Mouse (Mus musculus) heart, embryonic 14.5 days (tissue): ENCODE measurements at regions not wholly inside any gene's neighbourhood (a gene's known extent, or its start where the extent isn't known, plus 50 kb on each side); places are given as distances from the start of the nearest gene placed in this dataset.

Experiments used
- ATAC-seq: fragments of 200-750 bp; cut with Nextera tagmentation; 2 replicates; pipeline ENCODE4 v1.8.0; 2017; ENCODE audit warnings: low read depth, moderate TSS enrichment; ENCODE audit not compliant: insufficient number of reproducible peaks, insufficient read depth, low FRiP score
- H3K27ac ChIP-seq, 2 experiments: fragments of 200-500 bp in 1 of 2; fragments of 300-500 bp in 1 of 2; sonication (generic) in 1 of 2; replicated peaks in 1 of 2; 2 replicates each; pipeline ENCODE4 v1.5.1; 2012 to 2014; ENCODE audit warnings: low read depth in 2 of 2, low read length in 2 of 2, control low read depth in 1 of 2, mild to moderate bottlenecking in 1 of 2, mixed read lengths in 1 of 2; ENCODE audit not compliant: control insufficient read depth in 1 of 2, insufficient read depth in 1 of 2
- H3K27me3 ChIP-seq: fragments of 300-500 bp; sonication (generic); 2 replicates; pipeline ENCODE4 v1.6.1; 2014; ENCODE audit warnings: mild to moderate bottlenecking, low read length, control low read depth; ENCODE audit not compliant: control insufficient read depth, insufficient read depth
- H3K36me3 ChIP-seq: fragments of 300-500 bp; sonication (generic); 2 replicates; pipeline ENCODE4 v1.6.1; 2014; ENCODE audit warnings: mild to moderate bottlenecking, control low read depth, low read length, mixed read lengths; ENCODE audit not compliant: control insufficient read depth, insufficient read depth
- H3K4me1 ChIP-seq, 2 experiments: fragments of 200-500 bp in 1 of 2; fragments of 300-500 bp in 1 of 2; sonication (generic) in 1 of 2; 2 replicates each; pipeline ENCODE4 v1.6.1; 2012 to 2014; ENCODE audit warnings: low read length in 2 of 2, control low read depth in 1 of 2, mixed read lengths in 1 of 2; ENCODE audit not compliant: control insufficient read depth in 2 of 2, insufficient read depth in 2 of 2
- H3K4me2 ChIP-seq: fragments of 300-500 bp; sonication (generic); 2 replicates; pipeline ENCODE4 v1.6.1; 2014; ENCODE audit warnings: mild to moderate bottlenecking, low read length
- H3K4me3 ChIP-seq, 2 experiments: fragments of 200-500 bp in 1 of 2; fragments of 300-500 bp in 1 of 2; sonication (generic) in 1 of 2; 2 replicates each; pipeline ENCODE4 v1.5.1; 2012 to 2014; ENCODE audit warnings: low read length in 2 of 2, mild to moderate bottlenecking in 2 of 2, control low read depth in 1 of 2, low read depth in 1 of 2, moderate library complexity in 1 of 2; ENCODE audit not compliant: control insufficient read depth in 1 of 2, insufficient read depth in 1 of 2
- H3K9ac ChIP-seq: fragments of 300-500 bp; sonication (generic); 2 replicates; pipeline ENCODE4 v1.6.1; 2014; ENCODE audit warnings: mild to moderate bottlenecking, low read length
- H3K9me3 ChIP-seq: fragments of 300-500 bp; sonication (generic); 2 replicates; pipeline ENCODE4 v1.6.1; 2016; ENCODE audit warnings: low read length, control low read depth; ENCODE audit not compliant: control insufficient read depth
- WGBS: fragments of 180-500 bp; shearing (Covaris S2); extraction: QIAGEN DNeasy Blood & Tissue Kit; methylation state at CpG from one replicate; pipeline ENCODE4 v1.1.7; 2014; 5-methylcytosine and 5-hydroxymethylcytosine counted together

- no peak for ATAC-seq
- Histone ChIP-seq H3K4me3 (no peak overlapping the region), H3K4me1 (peaks cover 0 to 3% of the 10 kb centered on the region in 2 experiments; a peak in 2 of 4 replicates), H3K4me2 (no peak overlapping the region), H3K36me3 (no peaks in the 10 kb centered on the region), H3K9me3 (no peaks in the 10 kb centered on the region), H3K27me3 (no peaks in the 10 kb centered on the region; the same call in 1 of the 2 replicates), H3K27ac (no peak overlapping the region), H3K9ac (no peak overlapping the region)
- 37% methylated on average over 7 of the region's 7 CpGs for WGBS
These were observed 145.7 kb downstream of the Cdh26 start for GRCm38 (mm10) chr2:178576067-178576466.

- Histone ChIP-seq H3K4me1 (peaks cover 0 to 3% of the 10 kb centered on the region in 2 experiments; a peak in 2 of 4 replicates), H3K4me3 (no peak overlapping the region), H3K9ac (no peak overlapping the region), H3K9me3 (no peaks in the 10 kb centered on the region), H3K27me3 (no peaks in the 10 kb centered on the region), H3K27ac (no peak overlapping the region), H3K4me2 (no peak overlapping the region), H3K36me3 (no peaks in the 10 kb centered on the region)
- no peak for ATAC-seq
- 44% methylated on average over 6 of the region's 6 CpGs for WGBS
These were observed 149.2 kb downstream of the Cdh26 start for GRCm38 (mm10) chr2:178579571-178579970.

- H3K9me3 ChIP-seq, result no peaks in the 10 kb centered on the region
- no peak overlapping the region for H3K4me3 ChIP-seq
- no peaks in the 10 kb centered on the region for H3K27me3 ChIP-seq
- 78% methylated on average over 12 of the region's 12 CpGs for WGBS
- H3K4me2 ChIP-seq, result no peak overlapping the region
- no peaks in the 10 kb centered on the region; a peak in 1 of 4 replicates for H3K4me1 ChIP-seq
- no peak overlapping the region for H3K9ac ChIP-seq
- no peak overlapping the region for H3K27ac ChIP-seq
- H3K36me3 ChIP-seq, result no peaks in the 10 kb centered on the region
- ATAC-seq, result no peak
These were observed 151.0 kb downstream of the Cdh26 start for GRCm38 (mm10) chr2:178581306-178581705.

GRCm38 (mm10) chr2:178584970-178585566 is 154.7 kb downstream of the Cdh26 start:
- 58% methylated on average over 5 of the region's 5 CpGs for WGBS
- Histone ChIP-seq H3K27ac (no peak overlapping the region), H3K9me3 (no peaks in the 10 kb centered on the region), H3K4me2 (no peak overlapping the region), H3K4me1 (no peaks in the 10 kb centered on the region; a peak in 1 of 4 replicates), H3K27me3 (no peaks in the 10 kb centered on the region), H3K36me3 (no peaks in the 10 kb centered on the region), H3K9ac (no peak overlapping the region), H3K4me3 (no peak overlapping the region)
- ATAC-seq, result no peak

- Histone ChIP-seq H3K27ac (no peak overlapping the region), H3K9ac (no peak overlapping the region), H3K27me3 (no peaks in the 10 kb centered on the region), H3K36me3 (no peaks in the 10 kb centered on the region), H3K4me3 (no peak overlapping the region), H3K9me3 (no peaks in the 10 kb centered on the region), H3K4me2 (no peak overlapping the region), H3K4me1 (no peaks in the 10 kb centered on the region; a peak in 1 of 4 replicates)
- WGBS, result 73% methylated on average over 7 of the region's 7 CpGs
- ATAC-seq, result no peak
These were observed 156.9 kb downstream of the Cdh26 start for GRCm38 (mm10) chr2:178587134-178587636.

GRCm38 (mm10) chr2:178593743-178594142 is 163.4 kb downstream of the Cdh26 start:
- no peaks in the 10 kb centered on the region for H3K36me3 ChIP-seq
- H3K4me1 ChIP-seq, result peaks cover 2% of the 10 kb centered on the region in 2 experiments; a peak in 1 of 4 replicates
- H3K27ac ChIP-seq, result no peak overlapping the region
- no peak overlapping the region for H3K4me3 ChIP-seq
- no peaks in the 10 kb centered on the region for H3K9me3 ChIP-seq
- ATAC-seq, result no peak
- no peaks in the 10 kb centered on the region for H3K27me3 ChIP-seq
- no peak overlapping the region for H3K9ac ChIP-seq
- no peak overlapping the region for H3K4me2 ChIP-seq
- WGBS, result 50% methylated on average over 9 of the region's 9 CpGs

GRCm38 (mm10) chr2:178594177-178594576 is 163.8 kb downstream of the Cdh26 start:
- no peak overlapping the region for H3K4me3 ChIP-seq
- H3K4me2 ChIP-seq, result no peak overlapping the region
- H3K9ac ChIP-seq, result no peak overlapping the region
- peaks cover 2% of the 10 kb centered on the region in 2 experiments; a peak in 1 of 4 replicates for H3K4me1 ChIP-seq
- ATAC-seq, result no peak
- no peaks in the 10 kb centered on the region for H3K36me3 ChIP-seq
- H3K9me3 ChIP-seq, result 0 out of 2 replicates have a peak, but pooled peaks cover 3% of the 10 kb centered on the region
- WGBS, result 38% methylated on average over 6 of the region's 6 CpGs
- no peak overlapping the region for H3K27ac ChIP-seq
- no peaks in the 10 kb centered on the region for H3K27me3 ChIP-seq
